Mouse (Mus musculus) thymus, adult 2 months (tissue): ENCODE data around the gene Tsr3.

Experiments
- CTCF ChIP-seq: fragments of 200-500 bp; IDR thresholded peaks from 2 replicates; pipeline ENCODE4 v1.5.1; 2012; ENCODE audit warnings: mild to moderate bottlenecking, control low read depth, low read length, moderate library complexity, borderline replicate concordance; ENCODE audit not compliant: control insufficient read depth, poor library complexity, insufficient read depth; ENCODE audit errors: extremely low read depth
- POLR2A ChIP-seq: fragments of 200-500 bp; IDR thresholded peaks from 2 replicates; pipeline ENCODE4 v1.6.1; 2012; ENCODE audit warnings: mild to moderate bottlenecking, low read length, control low read depth, moderate library complexity; ENCODE audit not compliant: control insufficient read depth, poor library complexity, insufficient read depth; ENCODE audit errors: extremely low read depth

GRCm38 (mm10) chr17:25250181-25250835, 10.3 kb downstream of the Tsr3 start:
- TF ChIP-seq CTCF: no peak
- no peak for TF ChIP-seq POLR2A
